Mouse (Mus musculus) cerebellum, adult 11-12 months (tissue): Measurements from ENCODE around the gene Mybphl.
A peak's percentile ranks its signal among the peaks of the same experiment; 100 is the strongest.

Experiments used
- DNase-seq: peaks from one replicate; pipeline ENCODE4 v3.0.0; 2022

Gene Mybphl

GRCm38 (mm10) chr3:108372691-108373090, 8.0 kb downstream of the Mybphl start:
- no peak for DNase-seq

- DNase-seq: no peak
Observed at GRCm38 (mm10) chr3:108378875-108379663, 14.4 kb downstream of the Mybphl start.

GRCm38 (mm10) chr3:108380695-108381094, 16.0 kb downstream of the Mybphl start:
- DNase-seq: no peak

GRCm38 (mm10) chr3:108381945-108382875, 17.5 kb downstream of the Mybphl start:
- no peak for DNase-seq

- DNase-seq: peak; percentile 74
Observed at GRCm38 (mm10) chr3:108383485-108384354, 19.0 kb downstream of the Mybphl start, which contains the start of gene Psrc1. Psrc1 (plus strand) TSS chr3:108383839.

- DNase-seq: no peak
Observed at GRCm38 (mm10) chr3:108384425-108384824, 19.7 kb downstream of the Mybphl start.

- DNase-seq: no peak
Observed at GRCm38 (mm10) chr3:108386186-108386585, 21.5 kb downstream of the Mybphl start.

- peak; percentile 92 for DNase-seq
Observed at GRCm38 (mm10) chr3:108389111-108389545, 24.4 kb downstream of the Mybphl start.

- DNase-seq: no peak
Observed at GRCm38 (mm10) chr3:108392299-108392698, 27.6 kb downstream of the Mybphl start.

- DNase-seq: no peak
Observed at GRCm38 (mm10) chr3:108392793-108393192, 28.1 kb downstream of the Mybphl start.

- no peak for DNase-seq
Observed at GRCm38 (mm10) chr3:108398281-108398680, 33.6 kb downstream of the Mybphl start.

- DNase-seq: peak; percentile 45
Observed at GRCm38 (mm10) chr3:108400442-108400841, 35.7 kb downstream of the Mybphl start.

GRCm38 (mm10) chr3:108401692-108402527, 37.2 kb downstream of the Mybphl start:
- peak; percentile 97 for DNase-seq

- peak; percentile 59 for DNase-seq
Observed at GRCm38 (mm10) chr3:108402528-108402920, 37.8 kb downstream of the Mybphl start.

- peak; percentile 33 for DNase-seq
Observed at GRCm38 (mm10) chr3:108405536-108406305, 41.0 kb downstream of the Mybphl start.

GRCm38 (mm10) chr3:108406306-108406885, 41.7 kb downstream of the Mybphl start:
- no peak for DNase-seq

- no peak for DNase-seq
Observed at GRCm38 (mm10) chr3:108408517-108409008, 43.9 kb downstream of the Mybphl start.

- DNase-seq: peak; percentile 58
Observed at GRCm38 (mm10) chr3:108409656-108410358, 45.1 kb downstream of the Mybphl start.

- DNase-seq: no peak
Observed at GRCm38 (mm10) chr3:108410359-108410714, 45.6 kb downstream of the Mybphl start.
